Mouse (Mus musculus): ENCODE data around the gene Stx8.

The Stx8 gene

DNA sequence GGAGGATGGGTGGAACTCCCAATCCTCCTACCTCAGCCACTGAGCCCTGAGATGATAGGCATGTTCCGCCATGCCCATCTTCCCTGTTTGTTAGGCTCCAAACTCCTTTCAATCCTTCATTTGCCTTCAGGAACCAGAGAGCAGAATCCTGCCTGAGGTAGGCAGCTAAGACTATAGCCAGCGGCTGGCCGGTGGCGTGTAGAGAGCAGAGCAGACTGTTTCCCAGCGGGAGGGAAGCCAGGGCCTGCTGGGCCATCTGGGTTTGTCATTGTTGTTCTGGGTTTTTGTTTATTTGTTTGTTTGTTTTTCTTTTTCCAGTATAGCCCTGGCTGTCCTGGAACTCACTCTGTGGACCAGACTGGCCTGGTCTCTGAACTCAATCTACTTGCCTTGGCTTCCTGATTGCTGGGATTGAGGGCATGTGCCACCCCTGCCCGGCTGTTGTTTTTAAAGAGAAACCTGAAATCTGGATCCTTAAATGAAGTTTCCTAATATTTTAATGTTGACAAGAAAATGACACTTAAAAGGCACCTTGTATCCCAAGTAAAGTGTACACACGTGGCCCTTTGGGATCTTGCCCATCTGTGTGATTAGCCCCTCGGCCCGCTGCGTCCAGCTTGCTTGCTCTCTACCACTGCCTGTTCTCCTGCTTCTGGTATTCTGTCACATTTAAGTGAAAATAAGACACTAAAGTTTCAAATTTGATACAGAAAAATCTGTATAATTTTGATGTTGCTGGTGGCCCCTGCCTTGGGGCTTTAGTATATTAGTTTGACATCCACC lies 152.1 kb downstream of the Stx8 start:
- in situ Hi-C loops (cut with MboI; ENCODE audit: low pct_unique_long_range_greater_than_20kb in 1 of 2, low sequenced_read_pairs in 2 of 2, unreplicated experiment in 1 of 2), result no loop called here

DNA sequence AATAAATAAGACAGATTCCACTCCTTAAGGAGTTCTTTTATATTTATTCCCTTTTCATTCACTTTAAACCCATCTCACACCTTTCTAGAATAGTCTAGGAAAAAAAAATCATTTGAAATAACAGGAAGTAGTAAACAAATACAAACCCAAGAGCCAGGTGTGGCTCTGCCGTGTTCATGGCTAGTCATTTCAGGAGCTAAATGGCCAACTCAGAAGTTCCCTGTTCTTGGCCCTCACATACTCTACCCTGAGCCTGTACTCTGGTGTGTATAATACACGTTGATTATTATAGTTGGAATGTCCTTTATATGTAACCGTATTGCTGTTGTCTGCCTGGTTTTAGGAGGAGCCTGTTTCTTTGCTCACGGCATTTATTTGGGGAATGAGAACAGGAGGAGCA lies 152.7 kb downstream of the Stx8 start:
- in situ Hi-C loops (cut with MboI; ENCODE audit: low pct_unique_long_range_greater_than_20kb in 1 of 2, low sequenced_read_pairs in 2 of 2, unreplicated experiment in 1 of 2), result no loop called here

DNA sequence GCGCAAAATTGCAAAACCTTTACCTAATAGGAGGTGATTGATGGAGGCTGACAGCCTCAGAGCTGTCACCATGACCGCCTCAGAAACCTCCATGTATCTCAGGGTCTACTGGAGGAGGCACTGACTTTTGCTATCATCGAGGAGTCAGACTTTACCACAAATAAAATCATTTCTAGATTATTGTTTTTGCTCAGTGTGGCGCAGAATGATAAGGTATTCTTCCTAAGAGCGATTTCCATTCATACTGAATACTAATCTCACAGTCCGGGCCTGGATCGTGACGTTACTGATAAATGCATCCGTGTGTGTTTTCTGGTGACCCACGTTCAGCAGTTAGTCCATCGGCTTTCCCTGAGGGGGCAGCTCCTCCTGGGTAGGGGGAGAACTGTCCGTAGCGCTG lies 153.1 kb downstream of the Stx8 start:
- in situ Hi-C loops (cut with MboI; ENCODE audit: low pct_unique_long_range_greater_than_20kb in 1 of 2, low sequenced_read_pairs in 2 of 2, unreplicated experiment in 1 of 2), result no loop called here

DNA sequence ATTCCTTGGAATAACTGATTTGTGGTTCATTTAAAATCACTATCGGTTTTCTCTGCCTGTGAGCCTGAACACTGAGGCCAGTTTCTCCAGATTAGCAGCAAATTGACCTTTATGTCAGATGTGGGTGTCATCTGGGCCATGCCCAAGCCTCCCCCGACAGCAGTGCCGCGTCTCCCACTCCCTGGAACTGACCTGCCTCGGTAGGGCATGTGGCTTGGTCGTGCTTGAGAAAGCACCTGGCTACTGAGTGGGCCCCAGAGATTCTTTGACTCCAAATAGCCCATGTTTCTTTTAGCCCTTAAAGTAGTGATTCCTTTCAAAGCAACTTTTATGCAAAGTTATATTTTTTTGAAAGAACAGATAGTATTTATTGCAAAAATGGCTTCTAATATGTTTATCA lies 155.3 kb downstream of the Stx8 start:
- in situ Hi-C loops (cut with MboI; ENCODE audit: low pct_unique_long_range_greater_than_20kb in 1 of 2, low sequenced_read_pairs in 2 of 2, unreplicated experiment in 1 of 2), result no loop called here

DNA sequence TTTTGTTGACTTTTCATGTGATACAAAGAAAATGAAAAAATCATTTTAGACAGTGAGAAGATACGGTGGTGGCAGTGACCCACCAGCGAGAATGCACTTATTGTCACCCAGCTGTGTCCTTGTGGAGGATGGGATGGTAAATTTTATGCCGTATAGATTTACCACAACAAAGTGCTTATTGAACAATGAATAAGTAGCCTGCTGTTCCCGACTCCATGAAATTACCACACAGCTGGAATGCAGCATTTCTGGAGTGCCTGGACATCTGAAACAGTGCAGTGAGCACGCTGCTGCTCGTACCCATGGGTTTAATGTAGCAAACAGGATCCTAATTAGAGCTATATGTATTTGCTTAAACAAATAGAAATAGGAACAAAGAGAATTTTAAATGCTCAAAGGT lies 155.7 kb downstream of the Stx8 start:
- in situ Hi-C loops (cut with MboI; ENCODE audit: low pct_unique_long_range_greater_than_20kb in 1 of 2, low sequenced_read_pairs in 2 of 2, unreplicated experiment in 1 of 2), result no loop called here

DNA sequence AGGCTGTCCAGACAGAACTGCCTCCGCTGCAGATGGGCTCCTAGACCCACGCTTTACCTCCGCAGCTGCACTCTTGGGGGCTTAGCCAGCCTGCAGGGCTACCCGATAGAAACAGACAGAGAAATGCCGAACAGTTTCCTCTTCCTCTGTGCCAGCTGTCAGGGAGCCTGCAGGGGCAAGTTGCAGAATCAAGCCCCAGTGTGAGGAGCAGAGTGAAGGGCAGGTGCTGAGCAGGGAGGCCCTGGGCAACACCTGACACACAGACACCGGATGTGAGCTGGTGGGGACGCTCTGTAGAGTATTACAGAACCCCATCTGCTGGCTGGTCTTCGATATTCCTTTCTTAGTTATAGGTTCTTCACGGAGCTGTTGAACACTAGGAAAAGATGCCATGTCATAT lies 160.1 kb downstream of the Stx8 start:
- in situ Hi-C loops (cut with MboI; ENCODE audit: low pct_unique_long_range_greater_than_20kb in 1 of 2, low sequenced_read_pairs in 2 of 2, unreplicated experiment in 1 of 2), result no loop called here

DNA sequence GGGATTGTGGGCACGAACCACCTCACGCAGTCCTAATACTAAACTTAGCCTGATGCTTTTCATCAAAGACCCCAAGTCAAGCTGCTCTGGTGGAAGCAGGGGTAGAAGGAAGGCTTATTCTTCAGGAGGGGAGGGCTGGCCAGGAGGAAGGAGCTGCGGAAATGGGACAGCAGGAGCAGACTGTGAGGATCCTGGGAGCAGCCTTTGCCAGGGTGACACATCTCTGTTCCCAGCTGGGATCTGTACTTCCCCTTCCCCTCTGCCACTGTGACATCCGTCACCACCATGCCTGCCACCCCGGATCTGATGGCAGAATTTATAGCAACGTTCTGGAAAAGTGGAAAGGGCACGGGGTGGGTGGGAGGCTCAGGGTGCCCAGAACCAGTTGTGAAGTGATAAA lies 168.5 kb downstream of the Stx8 start:
- in situ Hi-C loops (cut with MboI; ENCODE audit: low pct_unique_long_range_greater_than_20kb in 1 of 2, low sequenced_read_pairs in 2 of 2, unreplicated experiment in 1 of 2), result no loop called here

DNA sequence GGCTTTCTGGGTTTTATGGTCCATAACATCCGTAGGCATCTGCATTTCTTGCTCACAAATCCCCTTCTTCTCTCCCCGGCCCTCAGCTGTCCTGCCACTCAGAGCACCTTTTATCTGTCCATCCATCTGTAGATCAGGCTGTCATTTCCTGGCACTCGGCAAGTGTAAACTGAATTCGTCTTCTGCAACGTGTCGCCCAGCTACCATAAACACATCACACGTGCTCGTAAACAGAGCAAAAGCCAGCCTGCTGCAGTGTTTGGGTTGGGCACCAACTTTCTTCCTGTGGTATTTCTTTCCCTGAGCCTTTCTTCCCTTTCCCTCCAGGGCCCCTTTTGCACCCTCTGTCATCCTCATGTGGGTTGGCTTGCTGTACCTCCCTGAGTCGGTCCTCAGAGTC lies 169.4 kb downstream of the Stx8 start:
- in situ Hi-C loops (cut with MboI; ENCODE audit: low pct_unique_long_range_greater_than_20kb in 1 of 2, low sequenced_read_pairs in 2 of 2, unreplicated experiment in 1 of 2), result no loop called here

DNA sequence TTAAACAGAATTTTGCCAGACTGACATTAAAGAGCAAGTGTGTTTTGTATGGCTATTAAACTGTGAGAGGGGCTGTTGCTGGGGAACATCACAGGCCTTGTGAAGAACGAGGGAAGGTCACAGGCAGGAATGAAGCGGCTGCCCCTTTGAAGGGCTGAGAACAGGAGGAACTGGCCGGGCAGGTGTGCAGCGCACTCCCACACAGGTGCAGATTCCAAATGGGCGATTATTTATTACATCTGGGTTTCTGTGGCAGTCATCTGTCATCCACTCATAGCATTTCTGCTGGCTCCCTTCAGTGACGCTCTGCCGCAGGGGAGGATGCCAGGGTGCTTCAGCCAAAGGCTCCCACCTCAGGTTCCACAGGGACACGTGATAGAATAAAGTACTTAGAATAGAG lies 170.7 kb downstream of the Stx8 start:
- in situ Hi-C loops (cut with MboI; ENCODE audit: low pct_unique_long_range_greater_than_20kb in 1 of 2, low sequenced_read_pairs in 2 of 2, unreplicated experiment in 1 of 2), result no loop called here

DNA sequence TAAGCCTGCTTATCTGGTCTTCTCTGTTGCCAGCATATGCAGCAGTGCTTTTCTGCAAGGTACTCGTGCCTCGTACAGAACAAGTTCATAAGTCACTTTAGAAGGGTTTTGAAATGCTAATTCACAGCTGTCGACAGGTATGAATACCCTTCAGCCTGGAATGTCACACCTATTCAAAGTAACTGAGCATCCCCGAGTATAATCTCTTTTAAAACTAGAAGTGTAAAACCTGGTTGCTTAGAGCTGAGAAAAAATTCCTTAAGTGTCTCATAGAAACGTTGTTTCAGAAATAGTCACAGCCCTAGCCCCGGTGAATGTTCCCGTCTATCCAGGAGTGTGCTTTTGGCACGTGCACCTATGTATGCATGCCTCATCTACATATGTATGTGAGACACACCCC lies 176.3 kb downstream of the Stx8 start:
- in situ Hi-C loops (cut with MboI; ENCODE audit: low pct_unique_long_range_greater_than_20kb in 1 of 2, low sequenced_read_pairs in 2 of 2, unreplicated experiment in 1 of 2), result no loop called here

DNA sequence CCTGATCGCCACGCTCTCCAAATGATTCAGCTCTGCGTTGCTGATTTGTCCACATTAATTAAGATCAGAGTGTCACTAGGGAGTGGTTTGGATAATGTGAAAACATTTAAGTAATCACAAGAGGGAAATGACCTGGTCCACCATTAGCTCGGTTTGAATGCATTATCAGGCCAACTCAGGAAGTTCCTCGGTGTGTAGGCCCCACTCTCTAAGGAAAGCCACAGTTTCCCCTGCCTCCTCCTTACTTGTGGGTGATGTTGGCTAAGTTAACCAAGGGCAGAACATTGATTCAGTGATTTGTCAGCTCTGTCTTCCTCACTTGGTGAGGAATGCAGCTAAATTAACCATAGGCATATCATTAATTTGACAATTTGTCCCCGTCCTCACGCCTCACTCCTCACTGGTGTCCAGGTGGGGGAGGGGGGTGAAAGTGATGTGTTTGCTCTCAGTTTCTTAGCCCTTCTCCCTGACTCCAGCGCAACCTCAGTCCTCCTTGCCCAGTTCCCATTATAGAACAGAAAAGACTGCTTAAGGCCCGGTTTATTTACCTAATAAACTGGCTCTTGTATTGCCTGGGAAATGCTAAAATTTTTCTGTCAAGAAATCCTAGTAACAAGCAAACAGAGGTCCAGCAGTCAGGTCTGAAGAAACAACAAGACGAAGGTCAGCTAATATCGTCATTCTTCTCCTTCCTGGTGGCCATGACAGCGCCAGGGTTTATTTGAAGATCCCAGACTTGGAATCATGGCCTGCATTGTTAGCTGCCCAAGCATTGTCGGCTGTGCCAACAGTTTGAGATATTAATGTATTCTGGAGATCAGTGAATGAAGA lies 178.5 kb downstream of the Stx8 start:
- in situ Hi-C loops (cut with MboI; ENCODE audit: low pct_unique_long_range_greater_than_20kb in 1 of 2, low sequenced_read_pairs in 2 of 2, unreplicated experiment in 1 of 2), result no loop called here

DNA sequence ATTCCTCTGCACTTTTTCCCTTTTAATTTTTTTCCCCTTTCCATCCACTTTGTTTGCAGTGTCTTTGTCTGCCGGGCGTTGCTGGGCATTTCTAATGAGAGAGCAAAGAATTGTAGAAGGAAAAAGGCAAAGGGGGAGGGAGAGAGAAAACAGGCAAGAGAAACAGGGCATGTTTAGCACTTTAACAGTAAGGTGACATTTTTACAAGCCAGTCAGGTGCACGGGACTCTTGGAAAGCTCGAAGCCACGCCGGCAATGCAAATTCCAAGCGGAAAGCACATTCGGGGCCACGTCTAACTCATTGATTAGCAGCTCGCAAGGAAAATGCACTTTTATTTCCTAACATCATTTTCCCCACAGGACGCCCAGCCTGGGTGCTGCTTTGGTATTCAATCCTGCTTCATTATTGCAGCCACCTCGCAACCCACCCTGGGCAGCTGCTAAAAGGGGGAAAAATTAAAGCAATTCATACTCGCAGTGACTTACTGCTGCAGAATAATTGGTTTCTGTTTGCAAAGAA lies 179.1 kb downstream of the Stx8 start:
- in situ Hi-C loops (cut with MboI; ENCODE audit: low pct_unique_long_range_greater_than_20kb in 1 of 2, low sequenced_read_pairs in 2 of 2, unreplicated experiment in 1 of 2), result no loop called here

DNA sequence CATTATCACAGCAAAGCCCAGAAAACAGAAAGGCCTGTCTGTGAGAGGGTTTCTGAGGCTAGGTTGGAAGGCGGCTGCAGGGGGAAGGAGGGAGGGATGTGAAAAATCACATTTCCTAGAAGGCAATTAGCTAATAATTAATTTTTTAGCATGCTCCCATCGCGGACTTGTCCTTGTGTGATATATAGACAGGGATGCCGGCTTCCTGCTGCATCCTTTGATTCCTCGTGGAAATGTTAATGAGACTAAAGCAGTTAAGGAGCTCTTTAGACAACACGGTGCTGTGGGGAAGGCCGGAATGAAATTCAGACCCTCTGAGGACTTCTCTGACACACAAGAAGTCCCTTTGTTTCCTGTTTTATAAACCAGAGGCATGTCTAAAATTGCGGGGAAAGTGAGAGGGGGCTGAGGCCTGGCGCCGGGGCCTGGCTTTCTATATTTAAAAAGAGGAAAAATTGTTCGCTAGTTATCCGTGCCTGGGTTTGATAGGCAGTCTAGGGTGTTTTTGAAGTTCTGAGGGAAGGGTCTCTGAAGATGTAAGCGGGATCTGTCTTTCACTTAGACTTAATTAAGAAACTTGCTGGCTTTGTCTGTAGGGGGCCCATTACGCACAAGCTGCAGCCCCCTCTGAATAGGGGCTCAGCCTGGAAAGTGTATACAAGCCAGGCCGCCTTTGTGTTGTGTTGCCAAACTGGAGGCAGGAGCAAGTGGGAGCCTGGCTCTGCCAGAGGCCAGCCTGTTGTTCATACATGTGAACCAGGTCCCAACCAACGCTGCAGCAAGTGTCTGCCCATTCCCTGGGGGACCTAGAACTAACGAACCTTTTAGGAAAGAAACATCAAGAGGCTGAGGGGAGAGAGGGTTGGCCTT lies 179.8 kb downstream of the Stx8 start:
- in situ Hi-C loops (cut with MboI; ENCODE audit: low pct_unique_long_range_greater_than_20kb in 1 of 2, low sequenced_read_pairs in 2 of 2, unreplicated experiment in 1 of 2), result no loop called here

DNA sequence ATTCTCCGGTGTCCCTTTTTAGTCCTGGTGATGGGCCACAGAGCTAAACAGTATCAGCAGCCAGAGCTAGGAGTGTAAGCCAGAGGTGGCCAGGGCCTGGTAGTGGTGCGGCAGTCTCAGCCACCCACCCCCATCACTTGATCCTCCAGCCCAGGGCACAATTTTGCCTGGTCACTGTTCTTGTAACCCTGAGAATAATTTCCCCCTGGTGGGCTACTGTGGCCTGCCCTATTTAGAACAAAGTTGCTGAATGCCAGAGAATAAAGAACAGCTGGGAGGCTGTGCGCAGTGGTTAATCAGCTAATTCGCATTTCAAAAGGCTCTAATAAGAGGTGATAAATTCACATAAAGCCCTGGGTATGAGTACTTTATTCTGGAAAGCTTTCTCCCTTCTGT lies 180.5 kb downstream of the Stx8 start:
- in situ Hi-C loops (cut with MboI; ENCODE audit: low pct_unique_long_range_greater_than_20kb in 1 of 2, low sequenced_read_pairs in 2 of 2, unreplicated experiment in 1 of 2), result no loop called here

DNA sequence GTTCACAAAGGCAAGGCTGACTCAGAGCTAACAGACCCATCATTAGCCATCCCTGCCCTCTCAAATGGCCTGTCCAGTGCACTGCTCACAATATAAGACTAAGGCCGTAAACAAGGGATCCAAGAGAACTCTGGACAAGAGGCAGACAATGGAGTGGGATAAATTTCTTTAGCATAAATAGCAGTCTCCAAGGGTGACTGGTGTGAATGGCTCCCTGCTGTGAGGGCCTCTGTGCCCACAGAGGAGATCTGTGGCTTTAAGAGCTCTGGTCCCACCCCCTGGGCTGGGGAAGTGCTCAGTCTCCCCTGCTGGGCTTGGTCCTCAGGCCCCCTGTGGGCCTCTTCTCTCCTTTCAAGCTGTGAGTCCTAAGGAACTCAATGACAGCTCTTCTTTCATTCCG lies 184.9 kb downstream of the Stx8 start:
- in situ Hi-C loops (cut with MboI; ENCODE audit: low pct_unique_long_range_greater_than_20kb in 1 of 2, low sequenced_read_pairs in 2 of 2, unreplicated experiment in 1 of 2), result no loop called here

DNA sequence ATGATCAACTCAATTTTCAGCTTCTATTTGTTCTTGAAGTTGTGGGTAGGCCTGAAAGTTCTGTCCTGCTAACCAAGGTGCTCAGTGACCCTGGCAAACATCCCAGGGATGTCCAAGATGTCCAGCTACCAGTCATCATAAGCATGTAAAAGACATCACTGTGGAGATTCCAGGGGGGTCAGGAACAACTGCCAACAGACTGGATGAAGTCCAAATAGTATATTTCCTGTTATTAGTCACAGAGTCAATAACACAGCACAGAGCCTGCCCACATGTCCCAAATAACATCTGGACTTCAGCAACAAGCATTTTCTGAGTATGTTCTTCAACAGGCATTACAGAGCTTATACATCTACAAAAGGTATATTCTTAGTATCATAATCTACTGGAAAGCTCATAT lies 189.8 kb downstream of the Stx8 start:
- in situ Hi-C loops (cut with MboI; ENCODE audit: low pct_unique_long_range_greater_than_20kb in 1 of 2, low sequenced_read_pairs in 2 of 2, unreplicated experiment in 1 of 2), result no loop called here

DNA sequence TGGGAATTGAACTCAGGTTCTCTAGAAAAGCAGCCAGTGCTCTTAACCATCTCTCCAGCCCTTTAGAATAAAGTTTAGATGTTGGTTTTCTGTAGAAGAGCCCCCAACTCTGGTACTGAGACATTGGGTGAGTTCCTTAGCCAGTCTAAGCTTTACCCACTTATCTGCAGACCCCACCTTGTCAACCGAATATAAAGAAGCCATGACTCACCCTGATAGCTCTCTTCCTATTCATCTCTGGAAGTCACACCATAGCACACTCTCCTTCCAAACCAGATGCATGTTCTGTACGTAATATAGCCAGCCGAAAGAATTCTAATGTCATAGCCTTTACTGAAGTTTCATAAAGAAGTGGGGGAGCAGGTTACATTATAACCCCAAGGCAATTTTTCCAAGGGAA lies 192.2 kb downstream of the Stx8 start:
- in situ Hi-C loops (cut with MboI; ENCODE audit: low pct_unique_long_range_greater_than_20kb in 1 of 2, low sequenced_read_pairs in 2 of 2, unreplicated experiment in 1 of 2), result no loop called here

DNA sequence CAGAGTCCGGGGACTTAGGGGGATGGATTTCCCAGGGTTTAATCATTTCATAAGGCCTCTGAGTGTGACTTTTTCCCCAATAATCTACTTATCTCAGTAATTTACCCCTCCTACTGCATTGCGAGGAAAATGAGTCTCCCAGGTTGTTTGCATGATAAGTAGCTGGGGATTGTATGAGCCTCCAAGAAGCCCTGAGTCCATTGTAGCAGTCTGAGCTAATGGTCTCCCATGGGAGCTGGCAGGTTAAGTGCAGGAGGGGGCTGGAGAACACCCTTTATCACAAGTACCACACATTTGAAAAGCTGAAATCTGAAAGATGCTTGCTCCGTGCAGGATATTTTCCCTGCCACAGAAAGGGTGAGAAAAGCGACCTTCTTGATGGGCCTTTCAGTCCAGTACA lies 193.9 kb downstream of the Stx8 start:
- in situ Hi-C loops (cut with MboI; ENCODE audit: low pct_unique_long_range_greater_than_20kb in 1 of 2, low sequenced_read_pairs in 2 of 2, unreplicated experiment in 1 of 2), result no loop called here

DNA sequence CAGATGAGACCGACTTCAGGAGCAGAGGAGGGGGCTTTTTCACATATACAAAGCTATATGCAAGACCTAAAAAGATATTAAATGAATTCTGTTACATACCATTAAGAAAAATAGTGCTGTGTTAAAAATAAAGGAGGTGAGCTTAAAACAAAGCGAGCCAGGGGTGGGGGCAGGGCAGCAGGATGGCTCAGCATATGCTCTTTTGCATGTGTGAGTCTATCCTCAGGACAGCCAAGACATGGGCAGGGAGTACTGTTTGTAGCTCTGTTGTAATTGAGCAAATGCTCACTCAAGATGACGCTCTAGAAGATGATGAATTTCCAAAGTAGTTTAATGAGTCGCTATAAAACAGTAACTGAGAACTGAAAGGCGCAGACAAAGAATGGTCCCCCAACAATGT lies 198.4 kb downstream of the Stx8 start:
- in situ Hi-C loops (cut with MboI; ENCODE audit: low pct_unique_long_range_greater_than_20kb in 1 of 2, low sequenced_read_pairs in 2 of 2, unreplicated experiment in 1 of 2), result no loop called here
